Mouse (Mus musculus): ENCODE data around the gene Rnf24.

- TF ChIP-seq POLR2A (IDR thresholded peaks at IDR 0.05; ENCODE audit: low read depth, low read length): no peak
- no peak for TF ChIP-seq CTCF (IDR thresholded peaks at IDR 0.05; ENCODE audit: extremely low read depth, insufficient read depth, insufficient read length, insufficient replicate concordance)
These were observed 48.2 kb upstream of the Rnf24 start for GRCm38 (mm10) chr2:131400846-131401245.

Data from spleen, adult 2 months (tissue).